Mouse (Mus musculus) ES-Bruce4 (cell line): ENCODE measurements around the gene 5730522E02Rik. TPM values are rescaled to one million over a fixed set of nuclear protein-coding genes. Genes with fewer than 3 reads are reported as not detected.
A peak's percentile ranks its signal among the peaks of the same experiment; 100 is the strongest.

Source experiments
- H3K27ac ChIP-seq: 2 replicates; pipeline ENCODE4 v1.5.1; 2012; ENCODE audit warnings: low read length, inconsistent platforms; ENCODE audit not compliant: insufficient read depth
- H3K27me3 ChIP-seq: 2 replicates; pipeline ENCODE4 v1.6.1; 2012; ENCODE audit warnings: mild to moderate bottlenecking, low read length, inconsistent platforms; ENCODE audit not compliant: control insufficient read depth, poor library complexity, insufficient read depth, severe bottlenecking
- H3K36me3 ChIP-seq: 2 replicates; pipeline ENCODE4 v1.6.1; 2012; ENCODE audit warnings: inconsistent platforms, mild to moderate bottlenecking, low read length, moderate library complexity; ENCODE audit not compliant: control insufficient read depth, poor library complexity, insufficient read depth, severe bottlenecking
- H3K4me1 ChIP-seq: one replicate; pipeline ENCODE4 v1.8.1; 2011; ENCODE audit warnings: low read length; ENCODE audit not compliant: control insufficient read depth, insufficient read depth
- H3K4me3 ChIP-seq: 2 replicates; pipeline ENCODE4 v1.5.1; 2011; ENCODE audit warnings: low read depth, mild to moderate bottlenecking, low read length
- H3K9ac ChIP-seq: 2 replicates; pipeline ENCODE4 v1.6.1; 2012; ENCODE audit warnings: low read depth, mild to moderate bottlenecking, inconsistent platforms; ENCODE audit not compliant: poor library complexity, severe bottlenecking
- H3K9me3 ChIP-seq: replicated peaks from 2 replicates; pipeline ENCODE4 v1.6.1; 2012; ENCODE audit warnings: mild to moderate bottlenecking, low read length, inconsistent platforms; ENCODE audit not compliant: control insufficient read depth, poor library complexity, insufficient read depth, severe bottlenecking
- CTCF ChIP-seq: IDR thresholded peaks from one replicate; pipeline ENCODE4 v1.8.1; 2011; ENCODE audit warnings: low read depth, low read length
- EP300 ChIP-seq: IDR thresholded peaks from 2 replicates; pipeline ENCODE4 v1.6.1; 2011; ENCODE audit warnings: low read depth, low read length; ENCODE audit not compliant: insufficient read depth
- POLR2A ChIP-seq: IDR thresholded peaks from one replicate; pipeline ENCODE4 v1.8.1; 2011; ENCODE audit warnings: low read length; ENCODE audit not compliant: insufficient read depth
- polyA plus RNA-seq: library from polyadenylated mRNA; stranded (reverse); fragments of >200 nt; gene quantifications from 2 replicates; pipeline ENCODE4 v1.2.4, GENCODE M21; 2011; ENCODE audit warnings: low read depth; ENCODE audit not compliant: missing spikeins, insufficient read depth, insufficient read length

5730522E02Rik gene
- polyA plus RNA-seq, 1 experiment: not detected

DNA sequence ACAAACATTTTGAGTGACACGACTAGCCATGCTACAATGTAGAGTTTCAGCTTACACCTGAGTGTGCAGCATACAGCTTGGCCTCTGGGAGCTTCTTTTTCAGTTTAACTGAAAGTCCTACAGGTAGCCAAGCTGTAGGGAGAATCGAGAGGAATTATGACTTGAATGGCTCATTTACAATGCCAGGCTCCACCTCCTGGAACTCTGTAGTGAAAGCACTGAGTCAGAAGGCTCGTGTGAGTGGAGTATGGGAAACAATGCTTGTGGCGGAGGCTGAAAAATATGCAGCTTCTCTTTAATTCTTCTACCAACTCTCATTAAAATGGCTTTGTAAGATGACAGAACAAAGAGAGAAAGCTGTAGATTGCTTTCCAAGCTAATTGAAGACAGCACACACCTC is 92.9 kb downstream of the 5730522E02Rik start:
- no peaks in the 10 kb centered on the region for H3K4me1 ChIP-seq
- no peaks in the 10 kb centered on the region for H3K36me3 ChIP-seq
- H3K4me3 ChIP-seq: no peak overlapping the region
- TF ChIP-seq EP300 (no peak), POLR2A (no peak), CTCF (no peak)
- H3K27ac ChIP-seq: no peak overlapping the region
- no peak overlapping the region for H3K9ac ChIP-seq
- no peaks in the 10 kb centered on the region for H3K9me3 ChIP-seq
- H3K27me3 ChIP-seq: no peaks in the 10 kb centered on the region

DNA sequence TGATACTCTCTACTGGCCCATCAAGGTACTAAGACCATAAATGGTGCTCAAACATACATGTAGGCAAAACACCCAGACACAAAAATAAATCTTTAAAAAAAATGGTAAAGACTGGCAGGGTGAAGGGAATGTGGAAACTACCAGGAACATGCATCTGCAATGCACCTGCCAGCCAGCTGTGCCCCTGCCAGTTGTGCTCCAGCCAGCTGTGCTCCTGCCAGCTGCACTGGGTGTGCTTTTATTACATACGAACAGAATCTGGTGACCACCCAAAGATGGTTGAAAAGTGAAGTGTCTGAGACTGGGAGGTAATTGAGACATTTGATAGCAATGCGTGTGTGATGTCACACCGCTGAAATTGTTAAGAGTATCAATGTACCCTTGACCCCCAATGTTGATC is 98.4 kb downstream of the 5730522E02Rik start:
- Histone ChIP-seq H3K27me3 (no peaks in the 10 kb centered on the region), H3K4me3 (no peak overlapping the region), H3K27ac (no peak overlapping the region)

DNA sequence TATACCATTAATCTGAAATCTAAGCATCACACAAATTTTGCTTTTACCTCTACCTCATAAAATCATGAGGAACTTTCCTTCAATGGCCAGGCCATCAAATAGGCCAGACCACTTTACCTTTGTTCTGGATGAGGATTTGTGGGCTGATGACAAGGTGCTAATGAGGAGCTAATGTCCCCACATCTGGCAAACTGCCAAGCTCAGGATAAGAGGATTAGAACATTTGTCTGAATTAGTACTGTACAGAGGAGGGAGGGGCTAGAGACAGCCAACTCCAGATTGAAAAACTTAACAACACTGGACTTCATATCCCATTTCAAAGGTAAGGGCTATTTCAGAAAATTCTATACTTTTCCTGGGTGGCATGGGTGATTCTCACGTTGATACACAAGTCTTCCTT is 101.9 kb downstream of the 5730522E02Rik start:
- Histone ChIP-seq H3K9ac (no peak overlapping the region), H3K4me1 (peaks cover 1% of the 10 kb centered on the region), H3K27ac (no peak overlapping the region), H3K4me3 (no peak overlapping the region), H3K36me3 (no peaks in the 10 kb centered on the region), H3K27me3 (no peaks in the 10 kb centered on the region), H3K9me3 (no peaks in the 10 kb centered on the region)
- no peak for TF ChIP-seq EP300
- no peak for TF ChIP-seq POLR2A
- no peak for TF ChIP-seq CTCF

More for the DNA sequence above, 98.4 kb downstream of the 5730522E02Rik start:
- TF ChIP-seq POLR2A (no peak), CTCF (no peak), EP300 (no peak)
- Histone ChIP-seq H3K4me1 (no peaks in the 10 kb centered on the region), H3K9ac (no peak overlapping the region), H3K36me3 (no peaks in the 10 kb centered on the region), H3K9me3 (no peaks in the 10 kb centered on the region)

DNA sequence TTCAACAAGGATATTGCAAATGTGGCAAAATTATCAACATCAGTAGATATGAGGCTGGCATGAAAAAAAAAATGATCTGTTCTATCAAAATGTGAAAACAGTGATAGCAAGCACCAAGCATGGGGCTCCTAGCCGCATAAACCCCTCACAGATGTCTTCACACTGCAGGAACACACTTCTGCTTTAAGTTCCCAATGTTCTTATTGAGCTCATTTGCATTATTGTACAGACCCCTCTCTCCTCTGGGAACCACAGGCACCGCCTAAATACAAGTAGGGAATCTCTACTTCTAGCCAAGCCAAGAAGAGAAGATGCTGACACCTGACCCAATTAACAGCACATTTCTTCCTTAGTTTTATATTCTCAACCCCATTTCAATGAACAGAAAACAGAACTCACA is 105.9 kb downstream of the 5730522E02Rik start:
- no peaks in the 10 kb centered on the region for H3K36me3 ChIP-seq
- H3K9me3 ChIP-seq: no peaks in the 10 kb centered on the region
- no peak for TF ChIP-seq POLR2A
- TF ChIP-seq EP300: no peak
- no peak for TF ChIP-seq CTCF
- peaks cover 3% of the 10 kb centered on the region for H3K4me1 ChIP-seq
- no peak overlapping the region for H3K9ac ChIP-seq
- H3K27ac ChIP-seq: no peak overlapping the region
- no peak overlapping the region for H3K4me3 ChIP-seq
- no peaks in the 10 kb centered on the region for H3K27me3 ChIP-seq

DNA sequence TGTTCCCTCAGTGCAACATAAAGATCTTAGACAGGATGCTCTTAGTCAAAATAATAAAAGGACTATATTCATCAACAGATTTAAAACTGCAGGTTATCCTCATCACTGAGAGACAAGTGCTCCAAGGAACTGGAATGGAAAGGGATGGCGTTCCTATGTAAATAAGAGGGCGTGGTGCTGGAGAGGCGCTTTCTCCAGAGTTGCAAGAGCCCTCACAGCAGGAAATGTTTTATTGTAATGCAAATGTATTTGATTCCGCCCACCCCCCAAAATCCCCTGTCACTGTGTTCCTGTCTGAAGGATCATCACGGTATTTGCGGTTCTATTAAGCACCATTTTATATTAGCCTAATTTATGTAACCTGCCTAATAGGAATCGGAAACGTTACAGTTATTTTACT is 106.9 kb downstream of the 5730522E02Rik start:
- H3K4me1 ChIP-seq: peaks cover 3% of the 10 kb centered on the region
- no peak overlapping the region for H3K27ac ChIP-seq
- H3K27me3 ChIP-seq: no peaks in the 10 kb centered on the region
- no peaks in the 10 kb centered on the region for H3K36me3 ChIP-seq
- TF ChIP-seq POLR2A (no peak), EP300 (peak; percentile 93)
- no peak overlapping the region for H3K4me3 ChIP-seq
- no peaks in the 10 kb centered on the region for H3K9me3 ChIP-seq
- no peak overlapping the region for H3K9ac ChIP-seq

DNA sequence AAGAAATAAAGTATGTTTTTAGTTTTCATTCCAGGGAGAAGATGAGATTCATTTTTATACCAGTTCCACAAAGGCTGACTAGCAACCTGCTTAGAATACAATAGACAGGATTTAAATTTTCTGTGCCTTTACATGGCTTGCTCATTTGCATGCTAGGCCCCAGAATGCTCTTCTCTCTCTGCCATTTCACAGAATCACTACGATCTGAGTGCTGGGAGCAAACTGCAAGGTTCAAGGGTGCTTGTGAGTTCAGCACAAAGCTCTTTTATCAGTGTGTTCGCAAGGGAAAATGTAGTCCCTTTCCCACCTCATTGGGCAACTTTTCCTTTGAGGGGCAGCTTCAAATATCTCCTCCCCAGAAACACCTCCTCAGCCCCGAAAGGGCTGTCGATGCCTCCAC is 107.7 kb downstream of the 5730522E02Rik start:
- peaks cover 5% of the 10 kb centered on the region for H3K4me1 ChIP-seq
- H3K27ac ChIP-seq: peak overlapping the region; percentile 92
- TF ChIP-seq EP300: no peak
- TF ChIP-seq POLR2A: no peak
- TF ChIP-seq CTCF: no peak
- no peak overlapping the region for H3K4me3 ChIP-seq
- H3K9ac ChIP-seq: peak overlapping the region; percentile 63
- no peaks in the 10 kb centered on the region for H3K9me3 ChIP-seq
- H3K36me3 ChIP-seq: no peaks in the 10 kb centered on the region
- H3K27me3 ChIP-seq: no peaks in the 10 kb centered on the region
